Mouse (Mus musculus) CH12.LX (cell line): ENCODE results near the gene Tmem63c. TPM values are rescaled to one million over a fixed set of nuclear protein-coding genes. Genes with fewer than 3 reads are reported as not detected.
A peak's percentile ranks its signal among the peaks of the same experiment; 100 is the strongest.

Experiments
- DNase-seq: peaks from one replicate; pipeline ENCODE4 v3.0.0-alpha.2; 2013; ENCODE audit errors: extremely low read depth
- H3K27ac ChIP-seq: 2 replicates; pipeline ENCODE4 v1.5.1; 2012; ENCODE audit warnings: low read depth, mild to moderate bottlenecking, control low read depth, moderate library complexity; ENCODE audit not compliant: insufficient read depth
- H3K27me3 ChIP-seq: replicated peaks from 2 replicates; pipeline ENCODE3; 2012; ENCODE audit warnings: inconsistent platforms
- H3K36me3 ChIP-seq, 2 experiments: replicated peaks in 1 of 2; 2 replicates each; pipeline versions ENCODE3 to v1.6.1; 2012; ENCODE audit warnings: inconsistent platforms in 1 of 2, low read length in 1 of 2, mild to moderate bottlenecking in 1 of 2, mixed read lengths in 1 of 2, moderate library complexity in 1 of 2; ENCODE audit not compliant: control insufficient read depth in 1 of 2, insufficient read depth in 1 of 2
- H3K4me1 ChIP-seq, 2 experiments: 2 replicates each; pipeline ENCODE4 v1.6.1; 2012; ENCODE audit warnings: inconsistent platforms in 1 of 2, moderate library complexity in 1 of 2; ENCODE audit not compliant: insufficient read depth in 2 of 2, control insufficient read depth in 1 of 2
- H3K4me2 ChIP-seq: 2 replicates; pipeline ENCODE4 v1.6.1; 2012; ENCODE audit warnings: low read depth, mild to moderate bottlenecking, control low read depth; ENCODE audit not compliant: poor library complexity, insufficient read depth, severe bottlenecking
- H3K4me3 ChIP-seq, 3 experiments: fragments of 150-350 bp in 1 of 3; sonication (generic) in 1 of 3; replicated peaks in 1 of 3; 2 replicates each; pipeline versions ENCODE3 to v1.5.1; 2011 to 2012; ENCODE audit warnings: low read depth in 2 of 3, low read length in 2 of 3, mild to moderate bottlenecking in 2 of 3, moderate library complexity in 2 of 3, control low read depth in 1 of 3, improper control_type of control experiment in 1 of 3, inconsistent platforms in 1 of 3, mixed read lengths in 1 of 3; ENCODE audit not compliant: poor library complexity in 1 of 3
- H3K79me2 ChIP-seq: replicated peaks from 2 replicates; pipeline ENCODE4 v1.6.1; 2012; ENCODE audit warnings: mild to moderate bottlenecking, moderate library complexity; ENCODE audit not compliant: control insufficient read depth, poor library complexity, insufficient read depth, severe bottlenecking; ENCODE audit errors: extremely low read depth
- H3K9ac ChIP-seq: 2 replicates; pipeline ENCODE4 v1.6.1; 2012; ENCODE audit warnings: low read depth, mild to moderate bottlenecking, control low read depth, moderate library complexity; ENCODE audit not compliant: insufficient read depth
- H3K9me3 ChIP-seq: replicated peaks from 2 replicates; pipeline ENCODE3; 2012; ENCODE audit warnings: low read length, inconsistent platforms, mixed read lengths
- CHD2 ChIP-seq: IDR thresholded peaks from 2 replicates; pipeline ENCODE4 v1.6.1; 2011; ENCODE audit warnings: low read length, improper control_type of control experiment
- CTCF ChIP-seq, 2 experiments: IDR thresholded peaks in 1 of 2; conservative IDR thresholded peaks in 1 of 2; 2 replicates each; pipeline ENCODE4 v1.5.1; 2011 to 2012; ENCODE audit warnings: low read depth in 2 of 2, low read length in 2 of 2, improper control_type of control experiment in 1 of 2, inconsistent platforms in 1 of 2, mild to moderate bottlenecking in 1 of 2, moderate library complexity in 1 of 2
- ELF1 ChIP-seq: IDR thresholded peaks from 2 replicates; pipeline ENCODE4 v1.6.1; 2014; ENCODE audit warnings: low read depth, mild to moderate bottlenecking, inconsistent platforms, low read length, improper control_type of control experiment
- EP300 ChIP-seq: IDR thresholded peaks from 2 replicates; pipeline ENCODE4 v1.6.1; 2011; ENCODE audit warnings: low read length, improper control_type of control experiment
- HCFC1 ChIP-seq: IDR thresholded peaks from 2 replicates; pipeline ENCODE4 v1.6.1; 2012; ENCODE audit warnings: low read depth, mild to moderate bottlenecking, inconsistent platforms, low read length, improper control_type of control experiment
- KAT2A ChIP-seq: IDR thresholded peaks from 2 replicates; pipeline ENCODE4 v1.6.1; 2012; ENCODE audit warnings: low read length, improper control_type of control experiment, inconsistent platforms; ENCODE audit not compliant: insufficient replicate concordance
- MAX ChIP-seq: IDR thresholded peaks from 2 replicates; pipeline ENCODE4 v1.6.1; 2011; ENCODE audit warnings: low read length, improper control_type of control experiment
- MXI1 ChIP-seq: IDR thresholded peaks from 2 replicates; pipeline ENCODE4 v1.6.1; 2011; ENCODE audit warnings: mild to moderate bottlenecking, low read depth, low read length, improper control_type of control experiment
- MYC ChIP-seq: IDR thresholded peaks from 2 replicates; pipeline ENCODE4 v1.6.1; 2011; ENCODE audit warnings: low read depth, mild to moderate bottlenecking, improper control_type of control experiment, low read length
- NELFE ChIP-seq: IDR thresholded peaks from 2 replicates; pipeline ENCODE4 v1.6.1; 2011; ENCODE audit warnings: low read depth, low read length, improper control_type of control experiment
- NRF1 ChIP-seq: IDR thresholded peaks from 2 replicates; pipeline ENCODE4 v1.6.1; 2014; ENCODE audit warnings: low read depth, mild to moderate bottlenecking, inconsistent platforms, low read length, improper control_type of control experiment, moderate library complexity
- PAX5 ChIP-seq: IDR thresholded peaks from 2 replicates; pipeline ENCODE4 v1.6.1; 2012; ENCODE audit warnings: low read length, inconsistent platforms, mixed read lengths
- SIN3A ChIP-seq: IDR thresholded peaks from 2 replicates; pipeline ENCODE4 v1.6.1; 2012; ENCODE audit warnings: low read length, improper control_type of control experiment, inconsistent platforms
- SMC3 ChIP-seq: IDR thresholded peaks from 2 replicates; pipeline ENCODE4 v1.6.1; 2011; ENCODE audit warnings: low read depth, low read length, improper control_type of control experiment
- TBP ChIP-seq: conservative IDR thresholded peaks from 2 replicates; pipeline ENCODE4 v1.6.1; 2011; ENCODE audit warnings: low read depth, low read length, improper control_type of control experiment
- TCF12 ChIP-seq: IDR thresholded peaks from 2 replicates; pipeline ENCODE4 v1.6.1; 2014; ENCODE audit warnings: low read depth, mild to moderate bottlenecking, inconsistent platforms, low read length, improper control_type of control experiment
- USF1 ChIP-seq: IDR thresholded peaks from 2 replicates; pipeline ENCODE4 v1.6.1; 2014; ENCODE audit warnings: low read depth, mild to moderate bottlenecking, inconsistent platforms, low read length, improper control_type of control experiment
- USF2 ChIP-seq: conservative IDR thresholded peaks from 2 replicates; pipeline ENCODE4 v1.6.1; 2011; ENCODE audit warnings: low read depth, low read length, improper control_type of control experiment
- ZC3H11A ChIP-seq: IDR thresholded peaks from 2 replicates; pipeline ENCODE4 v1.6.1; 2012; ENCODE audit warnings: low read depth, mild to moderate bottlenecking, inconsistent platforms, low read length, improper control_type of control experiment
- ZKSCAN1 ChIP-seq: IDR thresholded peaks from 2 replicates; pipeline ENCODE4 v1.6.1; 2012; ENCODE audit warnings: low read depth, inconsistent platforms, low read length, improper control_type of control experiment, borderline replicate concordance
- ZNF384 ChIP-seq: IDR thresholded peaks from 2 replicates; pipeline ENCODE4 v1.6.1; 2012; ENCODE audit warnings: low read depth, low read length, improper control_type of control experiment, inconsistent platforms
- dilution Hi-C: fragments of 300-500 bp; cut with MboI; formaldehyde crosslinking; loops from 2 replicates; pipeline ENCODE4 v1.14.3; 2020; ENCODE audit warnings: low sequenced_read_pairs; ENCODE audit not compliant: extremely low pct_unique_long_range_greater_than_20kb, extremely low pct_ligation_motif_present
- in situ Hi-C: fragments of 300-500 bp; cut with MboI; formaldehyde crosslinking; loops from 3 replicates; pipeline ENCODE4 v1.14.3; 2019; ENCODE audit warnings: low sequenced_read_pairs, low pct_ligation_motif_present, low pct_unique_long_range_greater_than_20kb, mixed read lengths
- polyA plus RNA-seq: library from polyadenylated mRNA; unstranded; fragments of >175 nt; gene quantifications from 2 replicates; pipeline ENCODE4 v1.2.1, GENCODE M21; 2012; ENCODE audit warnings: low read depth; ENCODE audit not compliant: insufficient read length
- total RNA-seq, 2 experiments: library from RNA; depleted of rRNA; stranded (reverse); fragments of 300-350 nt in 1 of 2; fragments of >200 nt in 1 of 2; gene quantifications; 2 replicates each; pipeline ENCODE4 v1.2.3; 2012 to 2014

Gene Tmem63c
- total and polyA plus RNA-seq, 3 experiments: 0.08 to 0.53 (median 0.11) TPM

DNA sequence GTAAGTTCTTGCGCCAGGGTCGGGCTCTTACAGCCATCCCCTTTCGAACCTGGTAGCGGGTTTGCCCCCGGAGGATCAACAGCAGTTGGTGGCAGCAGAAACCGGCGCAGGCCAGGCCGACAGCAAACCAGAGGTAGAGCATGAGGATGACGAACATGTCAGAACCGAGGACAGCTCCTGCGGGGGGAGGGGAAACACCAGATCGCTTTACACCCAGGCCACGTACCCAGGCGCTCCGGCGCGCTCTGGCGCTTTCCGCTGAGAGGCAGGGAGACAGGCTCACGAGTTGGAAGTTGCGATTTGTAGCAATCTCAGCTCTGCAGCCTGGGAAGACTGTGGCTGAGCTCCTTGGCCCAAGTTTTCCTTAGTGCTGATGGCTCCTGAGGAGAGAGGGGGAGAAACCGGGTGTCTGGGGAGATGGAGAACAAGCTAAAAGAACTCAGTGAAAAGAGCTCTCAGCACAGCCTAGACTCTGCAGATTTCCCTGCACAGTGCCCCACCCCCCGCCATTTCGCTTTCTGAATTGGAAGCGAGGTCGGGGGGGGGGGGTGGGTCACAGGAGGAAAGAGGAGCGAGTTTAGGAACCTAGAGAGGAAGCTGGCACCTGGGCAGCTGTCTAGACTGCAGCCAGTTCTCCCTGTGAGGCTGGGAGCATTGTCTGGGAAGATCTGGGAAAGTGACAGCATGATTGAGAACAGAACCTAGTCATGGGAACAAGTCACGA lies 37.5 kb upstream of the Tmem63c start:
- TF ChIP-seq MAX (no peak), SIN3A (0 out of 2 replicates have a peak, but pooled peaks have one; percentile 40), ZKSCAN1 (no peak), CTCF (conservative IDR thresholded peaks at IDR 0.05 in 1 of 2, IDR thresholded peaks at IDR 0.05 in 1 of 2; ENCODE audit: low read depth in 2 of 2, low read length in 2 of 2) (no peak), CHD2 (0 out of 2 replicates have a peak, but pooled peaks have one; percentile 51), HCFC1 (no peak), ELF1 (no peak), MXI1 (peak; percentile 72)
- TF ChIP-seq, all 38 proteins: peak for 3
- Histone ChIP-seq H3K4me2 (peak overlapping the region; percentile 17; the same call in 1 of the 2 replicates), H3K79me2 (no peaks in the 10 kb centered on the region), H3K9me3 (no peaks in the 10 kb centered on the region), H3K36me3 (no peaks in the 10 kb centered on the region), H3K4me3 (no peak overlapping the region), H3K27ac (no peak overlapping the region), H3K27me3 (peaks cover 90% of the 10 kb centered on the region), H3K9ac (no peak overlapping the region), H3K4me1 (peaks cover 6 to 8% of the 10 kb centered on the region in 2 experiments)
- dilution Hi-C loops: no loop called here
- DNase-seq: peak; percentile 51
- in situ Hi-C loops: no loop called here

DNA sequence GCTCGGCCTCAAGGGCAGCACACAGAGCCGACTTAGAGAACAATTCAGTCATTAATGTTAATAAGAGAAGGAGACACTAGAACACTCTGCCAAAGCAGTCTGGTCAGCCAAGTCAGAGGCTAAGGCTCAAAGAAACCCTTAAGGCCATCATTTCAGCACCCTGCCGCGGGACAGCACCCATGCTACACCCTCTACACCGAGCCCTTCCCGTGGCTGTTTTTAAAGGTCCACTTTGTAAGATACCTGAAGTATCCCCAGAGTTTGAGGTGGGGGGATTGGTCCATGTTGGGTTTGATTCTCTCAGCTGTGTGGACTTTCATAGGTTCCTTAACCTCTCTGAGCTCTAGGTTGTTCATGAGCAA lies 37.0 kb upstream of the Tmem63c start:
- H3K9me3 ChIP-seq: no peaks in the 10 kb centered on the region
- peak; percentile 33 for DNase-seq
- H3K4me2 ChIP-seq: no peak overlapping the region
- no peak overlapping the region for H3K27ac ChIP-seq
- H3K9ac ChIP-seq: no peak overlapping the region
- TF ChIP-seq SMC3 (no peak), NELFE (no peak), USF1 (no peak), ZNF384 (no peak), NRF1 (no peak), ZC3H11A (no peak), USF2 (no peak), TBP (no peak), PAX5 (no peak), SIN3A (peak; percentile 58; the same call in 1 of the 2 replicates), EP300 (no peak), MXI1 (peak; percentile 50), KAT2A (no peak), MYC (no peak), ZKSCAN1 (no peak), TCF12 (no peak)
- H3K79me2 ChIP-seq: no peaks in the 10 kb centered on the region
- dilution Hi-C loops: no loop called here
- in situ Hi-C loops: no loop called here
- no peak overlapping the region for H3K4me3 ChIP-seq
- peaks cover 91% of the 10 kb centered on the region for H3K27me3 ChIP-seq
- H3K4me1 ChIP-seq: peaks cover 6 to 8% of the 10 kb centered on the region in 2 experiments
- H3K36me3 ChIP-seq: no peaks in the 10 kb centered on the region
